Mouse (Mus musculus) mature B cell (primary cell): ENCODE results near the gene Csf3.

Experiments used
- in situ Hi-C: fragments of 300-500 bp; cut with MboI; formaldehyde crosslinking; loops from 2 replicates; pipeline ENCODE4 v1.14.3; 2019

Gene Csf3

DNA sequence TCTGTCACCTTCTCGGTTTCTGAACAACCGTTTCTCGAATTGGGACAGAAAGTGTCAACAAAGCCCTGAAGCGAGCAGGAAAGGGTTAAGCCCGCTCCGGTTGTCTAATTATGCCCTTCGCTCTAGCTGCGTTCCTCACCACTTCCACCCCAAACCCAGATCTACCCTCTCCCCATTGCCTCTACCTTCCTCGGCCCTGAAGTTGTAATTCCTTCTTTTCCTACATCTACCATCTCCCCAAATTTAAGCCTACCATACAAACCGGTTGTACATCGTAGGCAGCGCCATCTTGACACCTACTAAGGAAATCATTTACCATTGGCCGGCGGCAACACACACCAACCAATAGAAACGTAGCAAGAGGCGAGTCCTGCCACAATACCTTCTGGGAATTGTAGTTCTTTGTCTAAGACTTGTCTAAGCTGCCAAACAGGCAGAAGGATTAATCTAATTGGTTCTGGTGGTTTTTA, 28.1 kb downstream of the Csf3 start, which contains the start of gene Med24:
Gene Med24, minus strand, starts transcription at position 317 of the 470 bp plus-strand sequence.
- in situ Hi-C loops, result no loop called here

DNA sequence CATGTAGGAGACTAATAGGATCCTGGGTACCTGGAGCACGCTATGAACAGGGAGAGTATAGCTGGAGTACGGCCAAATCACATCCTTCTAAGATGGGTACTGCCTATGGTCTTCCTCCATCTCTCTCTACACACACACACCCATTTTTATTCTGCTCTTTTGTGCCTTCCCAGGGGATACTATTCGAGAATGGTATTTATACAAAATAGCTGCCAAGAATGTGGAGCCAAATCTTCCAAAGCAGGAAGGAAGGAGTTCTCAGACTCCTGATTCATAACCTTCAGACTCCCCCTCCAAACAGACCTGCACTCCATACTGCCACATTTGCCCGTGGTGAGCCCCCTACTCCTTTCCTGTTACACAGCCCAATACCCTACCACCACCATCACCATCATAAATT, 29.7 kb downstream of the Csf3 start:
- in situ Hi-C loops, result loop anchor here (10.0 kb wide), 1 partner anchor 54 kb away; no protein-coding TSS in a partner anchor

DNA sequence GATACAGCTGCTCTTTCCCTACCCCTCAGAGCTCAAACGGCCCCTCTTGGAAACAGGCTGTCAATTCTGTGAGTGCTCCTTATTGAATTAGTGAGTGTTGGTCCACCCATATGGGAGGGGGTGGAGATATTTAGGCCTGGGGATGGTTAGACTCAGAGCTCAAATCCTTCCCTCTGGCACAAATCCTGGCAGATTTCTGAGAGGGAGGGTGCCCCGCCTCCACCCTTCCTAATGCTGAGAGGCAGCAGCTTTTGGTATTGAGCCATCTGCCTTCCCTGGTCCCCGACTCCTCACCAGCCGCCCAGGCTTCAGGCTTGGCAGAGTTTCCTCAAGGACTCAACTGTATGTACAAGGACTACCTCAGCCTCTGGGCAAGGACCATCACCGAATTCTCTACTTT, 30.1 kb downstream of the Csf3 start:
- in situ Hi-C loops, result loop anchor here (10.0 kb wide), 1 partner anchor 54 kb away; no protein-coding TSS in a partner anchor

DNA sequence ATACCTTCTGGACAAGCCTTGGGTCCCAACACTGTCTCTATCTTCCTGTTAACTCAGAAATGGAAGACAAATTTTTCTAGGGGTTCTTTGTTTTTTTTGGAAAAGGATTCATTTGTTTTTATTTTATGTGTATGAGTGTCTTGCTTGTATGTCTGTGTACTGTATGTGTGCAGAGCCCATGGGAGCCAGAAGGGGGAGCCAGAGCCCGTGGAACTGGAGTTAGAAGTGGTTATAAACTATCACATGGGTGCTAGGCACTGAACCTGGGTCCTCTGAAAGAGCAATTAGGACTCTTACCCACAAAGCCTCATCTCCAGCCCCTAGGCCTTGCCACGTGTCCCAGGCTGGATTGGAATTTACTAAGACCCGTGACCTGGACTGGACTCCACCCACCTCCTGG, 33.0 kb downstream of the Csf3 start:
- in situ Hi-C loops, result loop anchor here (10.0 kb wide), 1 partner anchor 51 kb away; no protein-coding TSS in a partner anchor

DNA sequence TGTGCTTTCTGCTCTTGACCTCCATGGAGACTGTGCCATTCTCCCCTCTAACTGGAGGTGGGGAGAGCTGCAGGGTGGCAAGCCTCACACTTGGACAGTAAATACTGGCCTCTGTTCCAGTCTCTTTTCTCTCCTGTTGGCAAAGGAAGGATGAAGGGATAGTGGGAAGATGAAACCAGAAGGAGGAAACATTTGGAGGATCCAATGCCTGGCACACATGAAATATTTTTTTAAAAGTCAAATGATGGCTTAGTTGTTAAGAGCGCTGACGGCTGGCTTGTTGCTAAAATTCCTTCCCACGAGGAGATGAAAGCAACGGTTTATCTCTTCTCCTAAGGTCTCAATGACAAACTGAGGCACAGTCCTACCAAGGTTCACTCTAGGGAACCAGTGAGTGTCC, 34.0 kb downstream of the Csf3 start:
- in situ Hi-C loops, result loop anchor here (10.0 kb wide), 1 partner anchor 50 kb away; no protein-coding TSS in a partner anchor

DNA sequence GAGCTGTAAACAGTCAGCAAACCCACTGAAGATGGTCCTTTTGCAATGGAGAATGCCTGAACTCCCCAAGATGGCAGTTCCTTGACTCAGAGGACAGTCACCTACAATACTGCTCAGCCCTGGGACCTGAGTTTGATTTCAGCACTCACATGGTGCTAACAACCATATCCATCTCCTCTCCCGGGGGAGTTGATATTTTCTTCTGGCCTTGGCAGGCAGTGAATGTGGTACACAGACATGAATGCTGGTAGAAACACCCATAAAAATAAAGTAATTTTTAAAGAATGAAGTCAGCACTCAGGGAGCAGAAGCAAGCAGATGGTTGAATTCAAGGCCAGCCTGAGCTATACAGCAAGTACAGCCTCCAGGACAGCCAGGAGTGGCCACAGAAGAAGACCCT, 35.1 kb downstream of the Csf3 start:
- in situ Hi-C loops, result loop anchor here (10.0 kb wide), 1 partner anchor 49 kb away; no protein-coding TSS in a partner anchor

DNA sequence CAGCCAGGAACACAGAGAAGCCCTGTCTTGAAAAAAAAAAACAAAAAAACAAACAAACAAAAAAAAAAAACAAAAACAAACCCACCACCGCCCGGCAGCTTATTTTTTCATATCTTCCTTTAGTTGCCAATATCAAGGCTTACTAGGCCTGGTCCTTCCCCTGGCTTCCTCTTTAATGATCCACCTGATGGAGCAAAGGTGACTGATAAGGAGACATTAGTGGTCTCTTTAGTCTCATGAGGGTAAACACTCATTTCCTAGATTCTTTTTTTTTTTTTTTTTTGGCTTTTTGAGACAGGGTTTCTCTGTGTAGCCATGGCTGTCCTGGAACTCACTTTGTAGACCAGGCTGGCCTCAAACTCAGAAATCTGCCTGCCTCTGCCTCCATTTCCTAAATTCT, 36.2 kb downstream of the Csf3 start:
- in situ Hi-C loops, result loop anchor here (10.0 kb wide), 1 partner anchor 48 kb away; no protein-coding TSS in a partner anchor

DNA sequence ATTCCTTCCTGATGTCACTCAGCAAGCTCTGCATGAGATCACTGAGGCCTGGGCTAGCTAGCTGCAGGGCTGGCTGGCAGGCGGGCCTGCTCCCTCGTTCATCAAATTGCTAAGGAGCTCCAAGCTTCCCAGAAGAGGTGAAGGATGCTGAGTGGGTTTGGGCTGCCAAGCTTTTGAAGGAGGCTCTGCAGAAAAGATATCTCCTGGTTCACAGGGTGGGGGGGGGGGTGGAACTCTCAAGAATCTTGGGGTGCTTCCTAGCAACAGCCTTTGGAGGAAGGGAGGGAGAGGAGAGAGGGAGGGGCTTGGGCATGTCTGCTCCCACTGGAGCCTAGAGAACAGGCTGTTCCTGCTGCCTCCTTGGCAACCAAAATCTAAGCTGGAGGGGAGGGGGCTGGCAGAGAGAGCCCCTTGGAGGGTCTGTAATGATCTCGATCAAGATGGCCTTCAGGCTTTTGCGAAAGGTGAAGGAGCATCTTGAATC, 37.4 kb downstream of the Csf3 start:
- in situ Hi-C loops, result loop anchor here (10.0 kb wide), 1 partner anchor 46 kb away; no protein-coding TSS in a partner anchor

DNA sequence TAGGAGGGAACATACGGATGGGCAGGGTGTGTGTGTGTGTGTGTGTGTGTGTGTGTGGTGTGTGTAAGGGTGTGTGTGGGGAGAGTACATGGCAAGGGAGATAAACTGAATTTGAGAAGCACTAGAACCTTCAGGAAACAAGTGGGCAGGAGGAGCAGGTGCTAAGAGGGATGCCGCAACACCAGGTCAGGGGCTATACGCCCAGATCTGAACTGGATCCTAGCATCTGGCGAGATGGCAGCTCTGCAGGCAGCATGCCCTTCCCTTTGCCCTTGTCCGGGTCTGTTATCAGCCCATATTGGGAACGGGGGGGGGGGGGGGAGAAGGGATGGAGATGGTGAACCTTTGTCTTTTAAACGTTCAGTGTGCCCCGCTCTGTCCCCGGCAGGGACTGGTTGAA, 37.9 kb downstream of the Csf3 start:
- in situ Hi-C loops, result loop anchor here (10.0 kb wide), 1 partner anchor 46 kb away; no protein-coding TSS in a partner anchor

DNA sequence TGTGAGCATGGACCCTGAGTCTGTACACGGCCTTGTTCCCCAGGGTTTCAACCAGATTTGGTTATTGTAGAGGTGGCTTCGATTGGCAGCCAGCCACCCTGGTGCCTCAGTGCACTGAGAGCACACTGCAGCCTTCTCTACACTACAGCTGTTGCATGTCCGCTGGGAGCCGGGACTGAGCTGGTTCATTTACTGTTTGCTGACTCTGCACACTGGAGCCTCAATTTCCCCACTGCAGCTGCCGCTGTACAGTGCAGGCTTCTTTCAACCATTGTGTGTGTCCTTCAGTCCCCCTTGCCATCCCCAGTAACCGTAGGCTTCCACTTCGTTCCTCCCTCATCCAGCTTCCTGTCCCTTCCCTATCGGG, 38.9 kb downstream of the Csf3 start:
- in situ Hi-C loops, result no loop called here

DNA sequence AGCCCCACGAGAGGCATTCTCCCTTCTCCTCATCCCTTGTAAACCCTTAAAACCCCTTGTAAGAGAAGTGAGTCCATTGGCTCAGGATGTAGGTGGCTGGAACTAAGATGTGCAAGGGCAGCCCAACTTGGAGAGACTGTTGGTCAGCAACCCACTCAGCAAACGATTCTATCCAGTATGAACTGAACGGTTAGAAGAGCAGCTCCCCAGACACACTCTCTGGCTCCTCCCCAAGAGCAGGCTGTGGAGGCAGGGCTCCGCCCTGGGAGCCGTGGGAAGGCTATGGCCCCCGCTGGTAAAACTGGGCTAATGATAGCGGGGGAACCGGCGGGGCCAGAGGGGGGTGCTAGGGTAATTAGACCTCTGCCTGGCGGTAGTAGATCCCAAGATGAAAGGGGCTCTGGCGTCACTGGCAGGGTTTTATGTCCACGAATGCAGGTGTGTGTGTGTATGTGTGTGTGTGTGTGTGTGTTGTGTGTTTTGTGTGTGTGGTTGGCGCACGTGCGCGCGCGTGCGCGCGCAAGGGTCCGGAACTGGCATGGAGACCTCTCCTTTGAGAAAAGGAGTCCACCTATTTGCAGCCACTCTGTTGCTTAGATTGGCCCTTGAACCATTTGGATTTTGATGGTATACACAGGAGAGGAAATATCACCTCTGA, 39.5 kb downstream of the Csf3 start, which contains the start of gene Thra:
Gene Thra, plus strand, starts transcription at position 246 of the 658 bp plus-strand sequence.
- in situ Hi-C loops, result no loop called here

DNA sequence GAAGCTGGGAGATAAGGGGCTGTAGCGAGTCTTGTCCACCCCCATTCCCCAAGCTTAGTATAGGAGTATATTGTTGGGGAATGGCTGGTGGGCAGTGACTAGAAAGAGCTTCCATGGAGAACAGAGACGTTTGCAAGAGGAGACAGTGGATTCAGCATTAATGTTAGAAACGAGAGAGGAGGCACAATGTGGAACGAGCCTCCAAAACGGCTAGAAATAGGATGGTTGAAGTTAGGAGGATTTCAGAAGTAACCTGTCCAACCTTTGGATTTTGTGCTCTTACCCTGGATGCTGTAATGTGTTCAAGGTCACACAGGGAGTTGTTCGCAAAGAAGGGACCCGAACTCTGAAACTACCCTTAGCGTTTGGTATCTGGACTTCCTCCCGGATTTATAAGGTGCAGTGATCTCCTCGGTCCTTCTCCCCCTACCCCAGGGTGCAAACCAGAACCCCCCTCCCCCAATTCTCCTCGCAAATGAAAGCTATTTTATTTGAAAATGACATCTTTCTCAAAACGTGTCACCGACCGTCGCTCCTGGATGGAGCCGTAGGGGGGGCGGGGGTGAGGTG, 40.1 kb downstream of the Csf3 start:
- in situ Hi-C loops, result no loop called here

DNA sequence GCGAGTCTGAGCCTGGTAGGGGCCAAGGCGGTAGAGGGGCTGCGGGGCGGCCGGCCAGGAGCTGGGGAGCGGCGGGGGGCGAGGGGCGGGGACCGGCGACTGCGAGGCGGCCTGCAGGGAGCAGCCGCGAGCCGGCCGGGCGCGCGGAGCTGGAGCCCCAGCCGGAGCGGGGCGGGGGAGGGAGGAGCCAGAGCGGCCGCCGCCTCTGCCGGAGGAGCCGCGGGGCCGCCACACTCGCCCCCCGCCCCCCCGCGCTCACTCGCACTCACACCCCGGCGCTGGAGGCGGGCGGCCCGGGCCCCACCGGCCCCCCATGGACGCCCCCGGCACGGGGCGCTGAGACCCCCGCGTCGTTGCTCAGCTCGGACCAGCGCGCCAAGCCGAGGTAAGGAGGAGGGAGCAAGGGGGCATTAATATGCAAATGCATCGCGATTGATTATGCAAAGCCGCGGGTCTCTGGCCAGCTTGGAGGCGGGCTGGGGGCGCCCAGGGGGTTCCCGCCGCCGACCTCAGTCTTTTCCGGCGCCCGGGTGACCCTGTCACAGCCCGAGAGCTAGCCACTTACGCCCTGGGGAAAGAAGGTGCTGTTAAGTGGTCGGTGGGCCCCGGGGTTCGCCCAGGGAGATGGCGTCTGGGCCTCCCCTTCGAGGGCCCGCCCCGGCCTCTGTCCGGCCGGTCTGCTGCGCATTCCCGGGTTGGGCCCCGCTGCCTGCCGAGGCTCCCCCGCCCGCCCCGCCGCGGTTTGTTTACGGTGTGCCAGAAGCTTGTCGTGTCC, 40.7 kb downstream of the Csf3 start:
- in situ Hi-C loops, result no loop called here

DNA sequence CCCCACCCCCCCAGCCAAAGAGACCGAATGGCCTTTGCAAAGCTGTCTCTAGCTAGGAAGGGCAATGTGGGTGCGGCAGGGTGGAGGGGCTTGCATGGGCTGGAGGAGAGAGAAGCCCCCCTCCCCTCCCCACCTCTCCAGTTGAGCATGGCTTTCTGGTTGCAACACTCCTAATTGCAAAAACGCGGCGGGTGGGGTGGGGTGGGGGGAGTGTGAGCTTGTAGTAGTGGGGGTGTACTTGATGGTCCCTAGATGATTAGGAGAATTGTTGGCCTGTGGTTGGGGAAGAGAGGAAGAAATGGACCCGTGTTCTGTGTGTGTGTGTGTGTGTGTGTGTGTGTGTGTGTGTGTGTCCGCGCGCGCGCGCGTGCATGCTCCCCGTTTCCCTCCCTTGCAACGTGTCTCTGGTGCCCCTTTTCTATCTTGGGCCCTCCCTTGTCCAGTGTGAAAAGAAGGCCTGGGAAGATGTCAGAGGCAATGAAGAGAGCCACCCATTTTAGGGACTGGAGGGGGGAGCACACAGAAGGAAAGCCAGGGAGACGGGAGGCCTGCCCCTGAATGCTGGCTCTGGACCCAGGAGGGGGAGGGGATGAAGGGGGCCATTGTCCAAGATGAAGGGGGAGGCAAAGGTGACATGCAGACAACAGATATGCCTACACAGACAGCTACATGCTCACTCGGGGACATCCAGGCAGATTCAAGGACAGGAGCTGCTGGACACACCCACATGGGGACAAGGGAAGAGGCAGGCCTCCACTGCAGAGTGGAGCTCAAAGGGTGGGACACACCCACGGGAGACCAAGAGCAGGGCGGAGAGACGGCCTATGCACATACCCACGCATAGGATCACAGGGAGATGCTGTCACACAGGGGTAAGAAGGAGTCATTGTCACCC, 41.6 kb downstream of the Csf3 start:
- in situ Hi-C loops, result no loop called here

DNA sequence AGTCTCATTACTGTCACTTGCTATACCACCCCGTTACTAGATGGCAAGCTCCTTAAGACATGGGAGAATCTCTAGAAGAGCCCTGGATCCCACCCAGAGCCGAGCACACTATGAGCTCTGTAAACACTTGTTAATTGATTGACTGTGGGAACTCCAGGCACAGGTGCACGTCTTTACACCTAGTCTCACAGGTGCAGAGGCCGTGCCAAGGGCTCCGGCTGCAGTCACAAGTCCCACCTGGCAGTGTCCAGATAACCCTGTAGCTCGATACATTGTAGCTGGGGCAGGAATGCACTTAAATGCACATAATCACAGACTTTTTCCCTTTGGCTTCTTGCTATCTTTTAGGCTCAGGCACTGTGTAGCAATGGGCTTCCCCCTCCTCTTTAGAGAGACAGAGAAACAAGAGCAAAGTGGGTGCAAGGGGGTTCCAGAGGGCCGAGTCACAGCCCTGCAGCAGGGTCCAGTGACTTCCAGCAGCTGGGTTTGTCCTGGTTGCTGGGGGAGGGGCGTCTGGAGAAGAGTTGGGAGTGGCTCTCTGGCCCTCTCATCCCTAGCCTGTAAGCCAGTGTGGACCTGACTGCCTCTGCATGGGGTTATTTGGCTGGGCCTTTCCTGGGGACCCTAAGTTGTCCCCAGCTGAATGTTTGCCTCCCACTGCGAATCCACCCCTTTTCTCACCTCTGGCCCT, 42.7 kb downstream of the Csf3 start:
- in situ Hi-C loops, result no loop called here

DNA sequence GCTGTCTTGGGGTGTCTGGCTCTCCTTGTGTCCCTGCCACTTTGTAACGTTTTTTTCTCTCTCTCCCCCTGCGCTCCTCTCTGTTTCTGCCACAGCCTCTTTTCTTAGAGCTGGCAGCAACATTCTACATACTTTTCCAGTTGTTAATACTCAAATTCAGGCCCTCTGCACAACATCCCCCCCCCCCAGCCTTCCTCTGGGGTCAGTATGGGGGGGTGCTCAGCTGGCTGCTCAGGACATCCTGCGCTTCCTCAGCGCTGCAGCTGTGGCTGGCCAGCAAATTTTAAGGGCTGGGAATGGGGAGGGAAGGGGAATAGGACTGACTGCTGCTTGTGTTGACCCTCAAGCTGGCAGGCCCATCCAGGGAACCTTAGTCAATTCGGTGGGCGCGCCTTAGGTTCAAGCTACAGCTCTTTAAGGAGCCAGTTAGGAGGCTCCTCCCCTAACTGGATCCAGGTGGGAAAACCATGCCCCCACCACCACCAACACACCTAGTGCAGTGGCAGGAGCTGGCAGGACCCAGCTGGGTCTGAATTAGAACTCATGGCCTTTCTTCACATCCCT, 43.5 kb downstream of the Csf3 start:
- in situ Hi-C loops, result no loop called here

DNA sequence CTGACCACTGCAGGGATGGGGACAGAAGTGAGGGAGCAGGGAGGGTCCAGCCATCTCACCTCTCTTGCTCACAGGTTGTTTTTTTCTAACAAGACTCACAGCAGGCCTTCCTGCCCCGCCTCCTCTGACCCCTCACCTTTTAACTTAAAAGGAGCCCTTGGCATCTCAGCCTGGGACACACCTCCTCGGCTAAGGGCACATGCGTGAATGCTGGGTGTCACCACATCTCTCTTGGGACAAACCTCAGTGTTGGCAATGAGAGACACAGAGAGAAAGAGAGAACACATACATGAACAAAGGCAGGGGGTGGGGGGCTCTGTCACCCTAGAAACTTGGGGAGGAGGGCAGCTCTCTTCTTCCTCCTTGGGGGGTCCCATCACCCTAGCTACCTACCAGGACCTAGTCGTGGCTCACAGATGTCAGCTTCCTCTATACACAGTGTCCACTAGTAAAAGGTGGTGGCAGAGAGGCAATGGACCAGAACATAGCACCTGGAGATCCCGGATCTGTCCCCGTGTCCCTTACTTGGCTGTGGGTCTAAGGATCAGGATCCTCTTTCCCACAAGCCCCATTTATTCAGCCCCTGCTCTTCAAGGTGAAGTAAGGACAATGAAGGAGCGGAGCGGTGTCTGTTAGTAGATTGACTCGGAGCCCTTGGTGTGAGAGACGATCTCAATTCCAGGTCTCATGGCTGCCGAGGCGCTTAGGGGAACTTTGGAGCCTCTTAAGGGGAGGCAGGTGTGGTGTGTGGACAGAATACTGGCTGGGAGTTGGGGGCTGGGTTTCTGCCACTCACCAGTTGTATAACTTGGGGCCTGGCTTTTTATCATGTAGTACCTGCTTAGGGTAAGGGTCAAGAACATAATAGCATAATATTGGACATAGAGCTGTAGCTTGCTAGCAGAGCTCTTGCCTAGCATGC, 45.1 kb downstream of the Csf3 start:
- in situ Hi-C loops, result no loop called here

DNA sequence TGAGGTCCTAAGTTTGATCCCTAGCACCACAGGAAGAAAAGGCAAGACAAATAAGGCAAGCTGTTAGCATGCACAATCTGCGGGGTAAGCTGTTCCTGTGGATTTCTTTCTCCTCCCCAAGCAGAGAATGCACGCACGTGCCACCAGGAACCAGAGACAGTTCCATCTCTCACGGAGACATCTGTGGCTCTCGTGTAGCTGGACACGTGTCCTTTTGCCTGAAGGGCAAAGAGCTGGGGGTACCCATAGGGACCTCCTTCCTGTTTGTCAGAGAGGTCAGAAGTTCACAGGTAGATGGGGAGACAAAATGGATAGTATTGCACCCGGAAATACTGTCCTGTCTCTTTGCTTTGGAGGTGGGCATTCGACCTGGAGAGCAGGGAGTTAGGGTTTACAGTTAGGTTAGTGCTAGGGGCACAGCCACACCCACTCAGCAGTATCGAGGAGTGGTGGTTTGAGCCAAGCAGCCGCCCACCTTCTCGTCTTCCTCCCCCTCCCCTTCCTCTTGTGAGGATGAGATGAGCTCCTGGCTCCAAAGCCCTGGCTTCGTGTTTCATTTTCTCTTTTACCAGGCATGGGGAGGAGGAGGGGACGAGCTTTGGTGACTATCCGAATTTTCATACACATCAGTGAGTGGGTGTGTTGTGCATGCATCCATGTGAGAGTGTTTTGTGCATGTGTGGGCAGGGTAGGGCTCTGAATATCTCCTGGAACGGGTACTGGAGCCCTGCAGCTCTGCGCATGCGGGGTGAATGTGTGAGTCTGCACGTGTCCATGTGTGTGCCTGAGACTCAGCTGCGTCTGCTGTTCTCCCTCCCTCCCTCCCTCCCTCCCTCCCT, 46.0 kb downstream of the Csf3 start:
- in situ Hi-C loops, result no loop called here
